ENCODE assay signal across 9 mouse cellular contexts in genomic region chr8:126615765-126616164, GRCm38 (mm10). TPM values are rescaled to one million over a fixed set of nuclear protein-coding genes. Genes with fewer than 3 reads are reported as not detected.
DNase-seq lines count a peak whose midpoint lies in the region; ATAC-seq and TF ChIP-seq lines count a peak whose summit lies in the region.
"Had no signal": no experiment of that assay in that cellular context is flagged by ENCODE, and none has a peak within 500 bp of the region (broad histone marks: within the 10 kb centered on the region; RNA-seq: fewer than 3 reads in every experiment).

No protein-coding gene starts in this region.

- TF ChIP-seq POLR2A in bone marrow, adult 2 months (IDR thresholded peaks at IDR 0.05; ENCODE audit: borderline replicate concordance, control insufficient read depth, low read depth, low read length): no peak

- no peaks in the 10 kb centered on the region for H3K9me3 ChIP-seq in heart, postnatal 0 days (replicated peaks; ENCODE audit: control insufficient read depth, low read length)
- H3K9me3 ChIP-seq in limb, embryonic 12.5 days: peaks cover 4% of the 10 kb centered on the region; the same call in 1 of the 2 replicates
- H3K9me3 ChIP-seq: neural tube, embryonic 13.5 days had no signal

- peak overlapping the region; percentile 21; the same call in 1 of the 2 replicates for H3K27ac ChIP-seq in bone marrow, adult 2 months (ENCODE audit: control insufficient read depth, insufficient read depth, low read depth, low read length, poor library complexity)
- peak overlapping the region; percentile 69 for H3K27ac ChIP-seq in heart, postnatal 0 days (ENCODE audit: low read depth)
- peak overlapping the region; percentile 73 for H3K27ac ChIP-seq in limb, embryonic 12.5 days
- H3K27ac ChIP-seq: neural tube, embryonic 13.5 days had no signal

- H3K27me3 ChIP-seq in heart, postnatal 0 days (ENCODE audit: control insufficient read depth, insufficient read depth, low read length): no peaks in the 10 kb centered on the region
- H3K27me3 ChIP-seq in limb, embryonic 12.5 days: no peaks in the 10 kb centered on the region
- H3K27me3 ChIP-seq: neural tube, embryonic 13.5 days had no signal

- H3K9ac ChIP-seq in heart, postnatal 0 days (replicated peaks; ENCODE audit: low read depth, low read length): no peak overlapping the region
- no peak overlapping the region for H3K9ac ChIP-seq in limb, embryonic 12.5 days (replicated peaks)
- H3K9ac ChIP-seq: neural tube, embryonic 13.5 days had no signal

- no peaks in the 10 kb centered on the region for H3K36me3 ChIP-seq in heart, postnatal 0 days (replicated peaks; ENCODE audit: control insufficient read depth, insufficient read depth, low read length)
- no peaks in the 10 kb centered on the region for H3K36me3 ChIP-seq in limb, embryonic 12.5 days
- H3K36me3 ChIP-seq: neural tube, embryonic 13.5 days had no signal

- peak; percentile 24 to 56 for DNase-seq in right cerebral cortex, adult 2 months (ENCODE audit: low spot score in 2 of 2)
- no peak for DNase-seq in right cerebral cortex, postnatal 4 days
- peak; percentile 39 for DNase-seq in heart, postnatal 0 days (ENCODE audit: low spot score)
- DNase-seq in cerebellum, adult 8-10 months: no peak
- no peak for DNase-seq in frontal cortex, postnatal 14 days (ENCODE audit: low spot score in 2 of 2)

- peak; percentile 71 for ATAC-seq in heart, postnatal 0 days (ENCODE audit: insufficient read depth, low read depth)
- ATAC-seq in limb, embryonic 12.5 days (ENCODE audit: insufficient number of reproducible peaks, insufficient read depth, low FRiP score, low TSS enrichment, low read depth): no peak
- peak; percentile 85 for ATAC-seq in monocyte, adult 5-6 weeks (replicated peaks; ENCODE audit: insufficient number of reproducible peaks, low FRiP score, low TSS enrichment, poor library complexity, severe bottlenecking)

- H3K4me1 ChIP-seq in bone marrow, adult 2 months (ENCODE audit: control insufficient read depth, insufficient read depth, low read length): peaks cover 11% of the 10 kb centered on the region
- H3K4me1 ChIP-seq in heart, postnatal 0 days (ENCODE audit: control insufficient read depth, insufficient read depth): peaks cover 19% of the 10 kb centered on the region
- peaks cover 39% of the 10 kb centered on the region for H3K4me1 ChIP-seq in limb, embryonic 12.5 days (replicated peaks)
- H3K4me1 ChIP-seq: neural tube, embryonic 13.5 days had no signal

- no peak for TF ChIP-seq EP300 in heart, postnatal 0 days (IDR thresholded peaks at IDR 0.05; ENCODE audit: low read depth)

- TF ChIP-seq CTCF in bone marrow, adult 2 months (IDR thresholded peaks at IDR 0.05; ENCODE audit: control insufficient read depth, insufficient read depth, low read length): no peak
- no peak for TF ChIP-seq CTCF in heart, postnatal 0 days (IDR thresholded peaks at IDR 0.05; ENCODE audit: low read depth)

- H3K4me3 ChIP-seq in bone marrow, adult 2 months (replicated peaks; ENCODE audit: control insufficient read depth, low read depth, low read length): no peak overlapping the region
- H3K4me3 ChIP-seq in heart, postnatal 0 days (ENCODE audit: low read depth, low read length): no peak overlapping the region
- H3K4me3 ChIP-seq in limb, embryonic 12.5 days (replicated peaks): no peak overlapping the region
- H3K4me3 ChIP-seq: neural tube, embryonic 13.5 days had no signal

- no peak overlapping the region for H3K4me2 ChIP-seq in heart, postnatal 0 days (ENCODE audit: low read depth, low read length)
- no peak overlapping the region for H3K4me2 ChIP-seq in limb, embryonic 12.5 days
- H3K4me2 ChIP-seq: neural tube, embryonic 13.5 days had no signal

- 49% methylated on average over 9 of the region's 9 CpGs for WGBS in bone marrow, adult 2 months
- 44% methylated on average over 9 of the region's 9 CpGs for WGBS in heart, postnatal 0 days
- 41% methylated on average over 9 of the region's 9 CpGs for WGBS in limb, embryonic 12.5 days

RNA-seq across cellular contexts. Expression of gene Irf2bp2, which starts 22.0 kb away (rescaled TPM):
- 21.3 and 35.8 TPM in 2 replicates for polyA plus RNA-seq in bone marrow, adult 2 months (2011; ENCODE audit: insufficient read depth, insufficient read length, low replicate concordance, missing spikeins)
- total RNA-seq in heart, postnatal 0 days (2014; rRNA removed; ENCODE audit: low replicate concordance): 132 and 175 TPM in 2 replicates
- 9.6 and 9.8 TPM in 2 replicates for polyA plus RNA-seq in heart, postnatal 0 days (2015; fragmentation: Nextera tagmentation; extraction: Ambion mirVana)
- 9.3 and 11.0 TPM in 2 replicates for polyA plus RNA-seq in limb, embryonic 12.5 days (2016; fragmentation: Nextera tagmentation; extraction: Ambion mirVana)
- 41.2 to 53.3 TPM (median 48.5 TPM) in 3 replicates for total RNA-seq in monocyte, adult 5-6 weeks (2017)

Comparison
In these comparisons a context has a peak if more than half of its experiments do, and no peak if none do; other contexts are left out.
1. DNase-seq: peak in right cerebral cortex, adult 2 months (2 of 2) and heart, postnatal 0 days (single experiment); none in right cerebral cortex, postnatal 4 days (single experiment), cerebellum, adult 8-10 months (single experiment) and frontal cortex, postnatal 14 days (0 of 2).
2. H3K27ac ChIP-seq: peak in every context shown above with its lines; median percentile 73 in limb, embryonic 12.5 days; 69 in heart, postnatal 0 days; 21 in bone marrow, adult 2 months.